13 mouse cellular contexts compared by ENCODE assay signal in the genomic region with DNA sequence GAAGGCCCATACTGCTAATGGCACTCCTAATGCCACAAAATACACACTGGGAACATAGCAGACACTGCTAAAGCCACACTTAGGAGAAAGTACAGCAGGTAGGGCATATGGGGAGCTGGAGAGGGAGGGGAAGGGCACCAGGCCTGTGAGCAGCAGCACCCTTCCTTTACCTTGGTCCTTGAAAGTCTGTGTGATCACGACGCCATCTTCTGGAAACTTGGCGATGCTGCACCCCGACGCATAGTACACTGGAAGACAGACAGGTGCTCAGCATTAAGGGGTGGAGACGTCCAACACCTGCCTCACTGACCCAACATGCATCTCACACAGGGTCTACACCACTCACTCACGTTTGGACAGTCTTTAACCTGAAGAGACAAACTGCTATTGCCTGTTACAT. TPM values are rescaled to one million over a fixed set of nuclear protein-coding genes. Genes with fewer than 3 reads are reported as not detected.
DNase-seq lines count a peak whose midpoint lies in the region; ATAC-seq and TF ChIP-seq lines count a peak whose summit lies in the region.
"Had no signal": no experiment of that assay in that cellular context is flagged by ENCODE, and none has a peak within 500 bp of the region (broad histone marks: within the 10 kb centered on the region; RNA-seq: fewer than 3 reads in every experiment).

No protein-coding gene starts in this region.

- in situ Hi-C loops in ES-E14 (cut with MboI; ENCODE audit: low sequenced_read_pairs in 2 of 2, unreplicated experiment in 2 of 2): no loop called here

- no peak overlapping the region for H3K4me2 ChIP-seq in liver, embryonic 12.5 days
- H3K4me2 ChIP-seq: embryonic facial prominence, embryonic 15.5 days; neural tube, embryonic 13.5 days had no signal

- H3K4me3 ChIP-seq in liver, adult 2 months (ENCODE audit: insufficient read depth, low read depth, low read length): no peak overlapping the region
- no peak overlapping the region for H3K4me3 ChIP-seq in liver, embryonic 12.5 days
- no peak overlapping the region for H3K4me3 ChIP-seq in ES-E14 (ENCODE audit: insufficient read depth in 1 of 2, low read depth in 1 of 2, low read length in 2 of 2, poor library complexity in 1 of 2, severe bottlenecking in 1 of 2)
- no peak overlapping the region for H3K4me3 ChIP-seq in embryonic fibroblast, embryonic 13.5 days (ENCODE audit: insufficient read depth, low read length)
- H3K4me3 ChIP-seq: embryonic facial prominence, embryonic 15.5 days; neural tube, embryonic 13.5 days had no signal

- peak; percentile 42 to 52 for DNase-seq in cerebellum, postnatal 10 days
- DNase-seq in cerebellum, adult 11 months: no peak
- no peak for DNase-seq in liver, adult 2 months (ENCODE audit: extremely low read depth, low read depth, low spot score)
- peak; percentile 47 for DNase-seq in ES-E14 (ENCODE audit: low read depth, low spot score)
- no peak for DNase-seq in spleen, postnatal 36 days (ENCODE audit: low spot score in 2 of 2)
- DNase-seq: adrenal gland, postnatal 25 days; heart, adult 18-20 months; lung, postnatal 10 days had no signal

- no peak overlapping the region for H3K27ac ChIP-seq in liver, adult 2 months (replicated peaks; ENCODE audit: insufficient read depth, low read depth, low read length)
- H3K27ac ChIP-seq in liver, embryonic 12.5 days: no peak overlapping the region
- H3K27ac ChIP-seq in ES-E14 (ENCODE audit: insufficient read depth, low read depth, low read length, poor library complexity, severe bottlenecking): no peak overlapping the region
- H3K27ac ChIP-seq in embryonic fibroblast, embryonic 13.5 days (ENCODE audit: insufficient read depth, low read length): no peak overlapping the region
- H3K27ac ChIP-seq: embryonic facial prominence, embryonic 15.5 days; neural tube, embryonic 13.5 days had no signal

- H3K9ac ChIP-seq in liver, adult 2 months (ENCODE audit: low read depth, low read length): no peak overlapping the region
- H3K9ac ChIP-seq in liver, embryonic 12.5 days: no peak overlapping the region
- H3K9ac ChIP-seq in ES-E14 (ENCODE audit: insufficient read depth, low read depth, low read length, poor library complexity, severe bottlenecking): no peak overlapping the region
- H3K9ac ChIP-seq: embryonic facial prominence, embryonic 15.5 days; neural tube, embryonic 13.5 days had no signal

- 87% methylated on average over 7 of the region's 7 CpGs for WGBS in liver, adult 2 months
- 79% methylated on average over 7 of the region's 7 CpGs for WGBS in liver, embryonic 12.5 days (ENCODE audit: insufficient replicate concordance)

- ATAC-seq in liver, embryonic 12.5 days: no peak
- no peak for ATAC-seq in erythroid progenitor cell, adult 5-6 weeks (replicated peaks; ENCODE audit: low FRiP score, poor library complexity, severe bottlenecking)

- TF ChIP-seq POLR2A in liver, adult 2 months (IDR thresholded peaks at IDR 0.05; ENCODE audit: extremely low read depth, insufficient read depth, low read length): no peak
- no peak for TF ChIP-seq POLR2A in embryonic fibroblast, embryonic 13.5 days (IDR thresholded peaks at IDR 0.05; ENCODE audit: low read depth, low read length)

- no peaks in the 10 kb centered on the region for H3K79me2 ChIP-seq in liver, adult 2 months (ENCODE audit: control insufficient read depth, insufficient read depth, low read length)

- H3K9me3 ChIP-seq in liver, embryonic 12.5 days (replicated peaks): no peaks in the 10 kb centered on the region
- H3K9me3 ChIP-seq in ES-E14 (ENCODE audit: control insufficient read depth, insufficient read depth, low read depth, low read length): no peaks in the 10 kb centered on the region
- H3K9me3 ChIP-seq: embryonic facial prominence, embryonic 15.5 days; neural tube, embryonic 13.5 days had no signal

- peaks cover 58% of the 10 kb centered on the region for H3K36me3 ChIP-seq in liver, adult 2 months (ENCODE audit: control insufficient read depth, insufficient read depth, low read length)
- H3K36me3 ChIP-seq in liver, embryonic 12.5 days: peaks cover 100% of the 10 kb centered on the region
- H3K36me3 ChIP-seq in ES-E14 (ENCODE audit: control insufficient read depth, insufficient read depth, low read length, poor library complexity, severe bottlenecking): peaks cover 60% of the 10 kb centered on the region

- H3K27me3 ChIP-seq in liver, adult 2 months (ENCODE audit: control insufficient read depth, insufficient read depth, low read length): no peaks in the 10 kb centered on the region
- no peaks in the 10 kb centered on the region for H3K27me3 ChIP-seq in liver, embryonic 12.5 days (replicated peaks)
- H3K27me3 ChIP-seq: embryonic facial prominence, embryonic 15.5 days; neural tube, embryonic 13.5 days had no signal

- H3K4me1 ChIP-seq in liver, adult 2 months (ENCODE audit: control insufficient read depth, insufficient read depth, low read length): no peaks in the 10 kb centered on the region
- peaks cover 6% of the 10 kb centered on the region for H3K4me1 ChIP-seq in liver, embryonic 12.5 days
- peaks cover under 1 to 9% of the 10 kb centered on the region in 2 experiments for H3K4me1 ChIP-seq in ES-E14 (ENCODE audit: control insufficient read depth in 2 of 2, insufficient read depth in 2 of 2, low read length in 2 of 2, poor library complexity in 1 of 2)
- no peaks in the 10 kb centered on the region for H3K4me1 ChIP-seq in embryonic fibroblast, embryonic 13.5 days (ENCODE audit: control insufficient read depth, insufficient read depth, low read length)
- H3K4me1 ChIP-seq: embryonic facial prominence, embryonic 15.5 days had no signal

- TF ChIP-seq CTCF in liver, adult 2 months (IDR thresholded peaks at IDR 0.05; ENCODE audit: low read depth, low read length): peak; percentile 33
- peak; percentile 33; the same call in 1 of the 2 replicates for TF ChIP-seq CTCF in embryonic fibroblast, embryonic 13.5 days (IDR thresholded peaks at IDR 0.05; ENCODE audit: borderline replicate concordance, insufficient read depth, low read length)

TF ChIP-seq in ES-E14, 5 proteins besides CTCF, POLR2A, EP300 and RAD21:
- TF ChIP-seq HCFC1 (IDR thresholded peaks at IDR 0.05; ENCODE audit: borderline replicate concordance, insufficient read depth, low read length) (no peak), CHD2 (IDR thresholded peaks at IDR 0.05; ENCODE audit: low read depth, low read length) (no peak), ZNF384 (IDR thresholded peaks at IDR 0.05; ENCODE audit: low read depth, low read length) (no peak), MAFK (IDR thresholded peaks at IDR 0.05; ENCODE audit: insufficient read depth, low read depth, low read length) (no peak)

RNA-seq across cellular contexts. Expression of gene Slc38a8, which starts 18.6 kb away (rescaled TPM):
- total RNA-seq in liver, adult 2 months (2014; rRNA removed): not detected in 2 replicates
- polyA plus RNA-seq in liver, adult 2 months (2012; rRNA removed): not detected in 2 replicates
- polyA plus RNA-seq in liver, embryonic 12.5 days (2016; fragmentation: Nextera tagmentation; extraction: Ambion mirVana): not detected in 2 replicates
- total RNA-seq in ES-E14 (2012; rRNA removed): 0.16 and 0.85 TPM in 2 replicates
- not detected in 2 replicates for polyA plus RNA-seq in embryonic fibroblast, embryonic 13.5 days (2011; ENCODE audit: insufficient read length, low read depth, missing spikeins)
- not detected in 2 replicates for total RNA-seq in erythroid progenitor cell, adult 5-6 weeks (2015; ENCODE audit: low replicate concordance)
- not detected in 2 replicates for total RNA-seq in erythroid progenitor cell, adult 5-6 weeks (2017; ENCODE audit: low replicate concordance)
- total RNA-seq: adrenal gland, postnatal 25 days; heart, adult 18-20 months had no signal
- polyA plus RNA-seq: neural tube, embryonic 13.5 days had no signal

RNA-seq across cellular contexts. Expression of gene Mbtps1, which starts 38.4 kb away (rescaled TPM):
- total RNA-seq in liver, adult 2 months (2014; rRNA removed): 30.4 and 39.8 TPM in 2 replicates
- polyA plus RNA-seq in liver, adult 2 months (2012; rRNA removed): 30.1 and 31.9 TPM in 2 replicates
- polyA plus RNA-seq in liver, embryonic 12.5 days (2016; fragmentation: Nextera tagmentation; extraction: Ambion mirVana): 45.7 and 48.8 TPM in 2 replicates
- 167 and 198 TPM in 2 replicates for total RNA-seq in ES-E14 (2012; rRNA removed)
- polyA plus RNA-seq in embryonic fibroblast, embryonic 13.5 days (2011; ENCODE audit: insufficient read length, low read depth, missing spikeins): 114 TPM in 2 replicates
- 30.3 and 88.4 TPM in 2 replicates for total RNA-seq in erythroid progenitor cell, adult 5-6 weeks (2015; ENCODE audit: low replicate concordance)
- 35.7 and 42.7 TPM in 2 replicates for total RNA-seq in erythroid progenitor cell, adult 5-6 weeks (2017; ENCODE audit: low replicate concordance)

RNA-seq across cellular contexts. Expression of gene Hsdl1, which starts 54.9 kb away (rescaled TPM):
- 7.8 and 8.6 TPM in 2 replicates for total RNA-seq in liver, adult 2 months (2014; rRNA removed)
- 6.1 and 7.8 TPM in 2 replicates for polyA plus RNA-seq in liver, adult 2 months (2012; rRNA removed)
- polyA plus RNA-seq in liver, embryonic 12.5 days (2016; fragmentation: Nextera tagmentation; extraction: Ambion mirVana): 25.0 and 25.5 TPM in 2 replicates
- total RNA-seq in ES-E14 (2012; rRNA removed): 19.5 and 19.7 TPM in 2 replicates
- polyA plus RNA-seq in embryonic fibroblast, embryonic 13.5 days (2011; ENCODE audit: insufficient read length, low read depth, missing spikeins): 7.3 and 7.5 TPM in 2 replicates
- 8.4 and 15.9 TPM in 2 replicates for total RNA-seq in erythroid progenitor cell, adult 5-6 weeks (2015; ENCODE audit: low replicate concordance)
- 24.1 and 26.2 TPM in 2 replicates for total RNA-seq in erythroid progenitor cell, adult 5-6 weeks (2017; ENCODE audit: low replicate concordance)

RNA-seq across cellular contexts. Expression of gene Dnaaf1, which starts 54.9 kb away (rescaled TPM):
- not detected in 2 replicates for total RNA-seq in liver, adult 2 months (2014; rRNA removed)
- polyA plus RNA-seq in liver, adult 2 months (2012; rRNA removed): not detected in 2 replicates
- polyA plus RNA-seq in liver, embryonic 12.5 days (2016; fragmentation: Nextera tagmentation; extraction: Ambion mirVana): 0.11 and 0.13 TPM in 2 replicates
- total RNA-seq in ES-E14 (2012; rRNA removed): 0.79 and 1.0 TPM in 2 replicates
- polyA plus RNA-seq in embryonic fibroblast, embryonic 13.5 days (2011; ENCODE audit: insufficient read length, low read depth, missing spikeins): not detected in 2 replicates
- total RNA-seq in erythroid progenitor cell, adult 5-6 weeks (2015; ENCODE audit: low replicate concordance): not detected in 2 replicates
- not detected in 2 replicates for total RNA-seq in erythroid progenitor cell, adult 5-6 weeks (2017; ENCODE audit: low replicate concordance)

Comparison
In these comparisons a context has a peak if more than half of its experiments do, and no peak if none do; other contexts are left out.
1. DNase-seq: peak in cerebellum, postnatal 10 days (2 of 2) and ES-E14 (single experiment); none in cerebellum, adult 11 months (single experiment), liver, adult 2 months (single experiment) and spleen, postnatal 36 days (0 of 2).